Mouse (Mus musculus): ENCODE results near the gene Slc51b. TPM values are rescaled to one million over a fixed set of nuclear protein-coding genes. Genes with fewer than 3 reads are reported as not detected.
A peak's percentile ranks its signal among the peaks of the same experiment; 100 is the strongest.

Gene Slc51b
- polyA plus RNA-seq, 1 experiment = not detected

DNA sequence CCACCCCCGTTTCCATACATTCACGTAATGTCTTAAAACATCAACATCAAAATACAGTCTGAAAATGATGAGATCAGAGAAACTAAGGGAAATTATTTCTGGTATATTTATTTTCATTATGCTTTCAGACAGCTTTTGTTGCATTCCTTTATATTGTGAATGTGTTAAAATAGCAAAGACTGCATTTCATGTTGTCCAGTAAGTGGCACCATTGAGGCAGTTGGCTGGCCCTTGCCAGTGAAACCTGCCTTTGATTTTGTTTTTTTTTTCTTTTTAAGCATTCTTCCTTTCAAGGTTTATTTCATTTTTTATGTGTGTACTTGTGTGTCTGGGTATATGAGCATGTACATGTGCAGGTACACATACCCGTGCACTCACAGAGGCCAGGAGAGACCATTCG, 21.9 kb upstream of the Slc51b start:
- TF ChIP-seq CTCF (IDR thresholded peaks at IDR 0.05; ENCODE audit: extremely low read depth, insufficient read depth, low read length) = no peak
- TF ChIP-seq POLR2A (IDR thresholded peaks at IDR 0.05; ENCODE audit: extremely low read depth, insufficient read depth, low read length) = no peak

DNA sequence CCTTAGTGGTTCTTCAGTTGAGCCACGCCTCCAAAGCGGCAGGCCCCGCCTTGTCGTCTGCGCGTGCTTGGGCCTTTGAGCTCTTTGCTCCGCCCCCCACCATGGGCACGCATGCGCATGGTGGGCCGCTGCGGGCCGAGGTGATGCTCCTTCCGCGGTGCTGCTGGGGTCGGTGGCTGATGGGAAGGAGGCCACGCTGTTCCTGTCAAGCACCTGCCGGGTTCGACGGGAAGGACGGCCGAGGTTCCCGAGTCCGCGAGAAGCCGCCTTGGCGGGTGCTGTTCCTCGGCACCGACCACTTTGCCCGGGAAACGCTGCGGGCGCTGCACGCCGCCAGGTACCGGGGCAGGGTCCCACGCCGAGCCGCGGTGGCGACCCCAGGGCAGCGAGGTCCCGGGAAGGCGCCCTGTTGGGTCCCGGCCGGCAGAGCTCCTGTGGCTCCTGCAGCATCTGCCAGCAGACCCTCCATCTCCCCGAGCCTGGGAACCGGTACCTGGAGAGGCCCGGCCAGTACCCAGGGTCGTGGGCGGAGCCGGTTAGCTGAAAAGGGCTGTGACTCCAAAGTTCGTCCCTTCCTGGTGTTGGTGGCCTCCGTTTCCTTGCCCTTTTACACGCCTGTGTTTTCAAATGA, 13.0 kb upstream of the Slc51b start, which contains the start of gene Mtfmt:
TSS of gene Mtfmt (plus strand) at position 112 of the 631 bp plus-strand sequence.
- Histone ChIP-seq H3K27ac (ENCODE audit: insufficient read depth, low read length) (no peak within 1 kb of the TSS), H3K4me1 (ENCODE audit: control insufficient read depth, insufficient read depth, low read length) (peaks cover 4% of the 10 kb centered on the region), H3K4me3 (ENCODE audit: insufficient read depth, low read length) (peak within 1 kb of the TSS; percentile 52)
- TF ChIP-seq CTCF (IDR thresholded peaks at IDR 0.05; ENCODE audit: extremely low read depth, insufficient read depth, low read length) = no peak
- peak; percentile 92; the same call in 1 of the 2 replicates for TF ChIP-seq POLR2A (IDR thresholded peaks at IDR 0.05; ENCODE audit: extremely low read depth, insufficient read depth, low read length)

More for the DNA sequence above, 21.9 kb upstream of the Slc51b start:
- Histone ChIP-seq H3K4me1 (ENCODE audit: control insufficient read depth, insufficient read depth, low read length) (no peaks in the 10 kb centered on the region), H3K27ac (ENCODE audit: insufficient read depth, low read length) (no peak overlapping the region), H3K4me3 (ENCODE audit: insufficient read depth, low read length) (no peak overlapping the region)

DNA sequence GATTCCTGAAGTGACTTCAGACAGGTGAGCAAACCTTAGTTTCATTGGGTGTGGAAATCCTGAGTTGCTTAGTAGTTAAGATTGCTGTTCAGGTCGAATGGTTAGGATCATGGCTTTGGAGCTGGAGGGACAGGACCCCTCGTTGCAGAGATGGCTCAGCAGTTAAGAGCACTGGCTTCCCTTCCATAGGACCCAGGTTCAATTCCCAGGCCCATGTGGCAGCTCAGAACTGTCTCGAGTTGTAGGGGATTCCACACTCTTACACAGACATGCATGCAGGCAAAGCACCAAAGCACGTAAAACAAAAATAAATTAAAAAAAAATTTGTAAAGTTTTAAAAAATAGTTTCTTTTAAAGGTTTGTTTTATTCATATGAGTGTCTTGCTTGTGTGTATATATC, 12.5 kb upstream of the Slc51b start:
- no peak for TF ChIP-seq CTCF (IDR thresholded peaks at IDR 0.05; ENCODE audit: extremely low read depth, insufficient read depth, low read length)
- no peak for TF ChIP-seq POLR2A (IDR thresholded peaks at IDR 0.05; ENCODE audit: extremely low read depth, insufficient read depth, low read length)
- no peak overlapping the region for H3K27ac ChIP-seq (ENCODE audit: insufficient read depth, low read length)
- H3K4me1 ChIP-seq (ENCODE audit: control insufficient read depth, insufficient read depth, low read length) = peaks cover 4% of the 10 kb centered on the region
- peak overlapping the region; percentile 52; the same call in 1 of the 2 replicates for H3K4me3 ChIP-seq (ENCODE audit: insufficient read depth, low read length)

DNA sequence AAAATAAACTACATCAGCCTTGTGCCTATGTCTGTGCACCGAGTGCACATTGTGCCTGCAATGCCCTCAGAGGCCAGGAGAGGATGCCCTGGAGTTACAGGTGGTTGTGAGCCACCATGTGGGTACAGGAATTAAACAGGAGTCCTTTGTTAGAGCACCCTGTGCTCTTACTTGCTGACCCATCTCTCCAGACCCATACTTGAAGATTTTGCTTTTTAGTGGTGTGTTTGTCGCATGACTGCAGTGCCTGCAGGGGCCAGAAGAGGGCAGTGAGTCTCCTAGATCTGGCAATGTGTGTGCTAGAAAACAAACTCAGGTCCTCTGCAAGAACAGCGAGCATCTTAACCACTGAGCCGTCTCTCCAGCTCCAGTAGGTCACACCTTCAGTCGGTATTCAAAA, 11.4 kb upstream of the Slc51b start:
- no peak overlapping the region for H3K4me3 ChIP-seq (ENCODE audit: insufficient read depth, low read length)
- TF ChIP-seq POLR2A (IDR thresholded peaks at IDR 0.05; ENCODE audit: extremely low read depth, insufficient read depth, low read length) = no peak
- TF ChIP-seq CTCF (IDR thresholded peaks at IDR 0.05; ENCODE audit: extremely low read depth, insufficient read depth, low read length) = peak; percentile 36
- H3K27ac ChIP-seq (ENCODE audit: insufficient read depth, low read length) = no peak overlapping the region
- H3K4me1 ChIP-seq (ENCODE audit: control insufficient read depth, insufficient read depth, low read length) = peaks cover 4% of the 10 kb centered on the region

DNA sequence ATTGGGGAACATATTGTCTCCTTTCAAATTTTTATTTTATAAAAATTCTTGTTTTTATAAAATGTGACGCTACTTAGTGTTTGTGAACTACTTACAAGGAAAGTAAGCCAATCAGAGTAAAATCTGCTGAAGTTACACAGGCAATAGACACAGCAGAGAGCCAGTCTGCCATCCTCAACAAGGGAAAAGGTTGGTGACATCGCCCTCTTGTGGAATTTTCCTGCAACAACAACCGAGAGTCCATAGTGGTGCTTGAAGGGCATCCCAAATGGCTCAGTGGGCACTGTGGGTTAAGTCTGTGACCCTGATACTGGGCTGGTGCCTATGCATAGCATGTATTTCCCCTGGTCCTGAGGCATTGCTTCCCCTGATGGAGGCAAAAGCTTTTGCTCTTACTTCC, 9.5 kb upstream of the Slc51b start:
- H3K4me3 ChIP-seq (ENCODE audit: insufficient read depth, low read length) = no peak overlapping the region
- H3K4me1 ChIP-seq (ENCODE audit: control insufficient read depth, insufficient read depth, low read length) = peaks cover 4% of the 10 kb centered on the region
- H3K27ac ChIP-seq (ENCODE audit: insufficient read depth, low read length) = no peak overlapping the region
- TF ChIP-seq POLR2A (IDR thresholded peaks at IDR 0.05; ENCODE audit: extremely low read depth, insufficient read depth, low read length) (no peak), CTCF (IDR thresholded peaks at IDR 0.05; ENCODE audit: extremely low read depth, insufficient read depth, low read length) (peak; percentile 95)

DNA sequence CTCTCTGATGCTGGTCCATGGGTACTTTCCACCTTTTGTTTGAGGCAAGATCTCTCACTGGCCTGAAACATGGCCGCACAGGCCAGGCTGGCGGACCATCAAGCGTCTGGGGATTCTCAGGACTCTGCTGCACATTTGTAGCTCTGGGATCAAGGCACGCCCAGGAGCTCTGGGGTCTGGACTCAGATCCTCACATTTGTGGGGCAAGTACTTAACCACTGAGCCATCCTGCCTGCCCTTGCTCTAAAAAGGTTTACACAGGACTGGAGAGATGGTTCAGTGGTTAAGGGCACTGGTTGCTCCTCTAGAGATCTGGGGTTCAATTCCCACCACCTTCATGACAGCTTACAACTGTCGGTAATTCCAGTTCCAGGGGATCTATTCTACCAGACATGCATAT, 8.2 kb upstream of the Slc51b start:
- no peak overlapping the region for H3K4me3 ChIP-seq (ENCODE audit: insufficient read depth, low read length)
- TF ChIP-seq CTCF (IDR thresholded peaks at IDR 0.05; ENCODE audit: extremely low read depth, insufficient read depth, low read length) (no peak), POLR2A (IDR thresholded peaks at IDR 0.05; ENCODE audit: extremely low read depth, insufficient read depth, low read length) (no peak)
- no peak overlapping the region for H3K27ac ChIP-seq (ENCODE audit: insufficient read depth, low read length)
- no peaks in the 10 kb centered on the region for H3K4me1 ChIP-seq (ENCODE audit: control insufficient read depth, insufficient read depth, low read length)

DNA sequence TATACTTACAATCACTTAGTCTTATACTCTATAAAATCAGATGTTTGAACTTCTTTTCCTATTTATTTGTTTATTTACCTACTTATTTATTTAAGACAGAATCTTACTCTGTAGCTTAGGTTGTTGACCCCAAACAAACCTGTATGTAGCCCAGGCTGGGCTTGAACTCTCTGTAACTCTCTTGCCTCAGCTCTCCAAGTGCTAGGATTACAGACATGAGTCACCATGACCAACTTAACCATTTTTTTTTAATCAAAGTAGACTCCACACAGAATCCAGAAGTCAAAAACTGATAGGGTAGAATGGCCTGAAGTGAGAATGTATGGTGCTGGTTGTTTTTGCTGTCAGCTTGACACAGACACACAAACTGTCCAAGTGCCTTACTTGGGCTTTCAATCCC, 7.6 kb upstream of the Slc51b start:
- TF ChIP-seq CTCF (IDR thresholded peaks at IDR 0.05; ENCODE audit: extremely low read depth, insufficient read depth, low read length) (no peak), POLR2A (IDR thresholded peaks at IDR 0.05; ENCODE audit: extremely low read depth, insufficient read depth, low read length) (no peak)
- Histone ChIP-seq H3K27ac (ENCODE audit: insufficient read depth, low read length) (no peak overlapping the region), H3K4me1 (ENCODE audit: control insufficient read depth, insufficient read depth, low read length) (no peaks in the 10 kb centered on the region), H3K4me3 (ENCODE audit: insufficient read depth, low read length) (no peak overlapping the region)

DNA sequence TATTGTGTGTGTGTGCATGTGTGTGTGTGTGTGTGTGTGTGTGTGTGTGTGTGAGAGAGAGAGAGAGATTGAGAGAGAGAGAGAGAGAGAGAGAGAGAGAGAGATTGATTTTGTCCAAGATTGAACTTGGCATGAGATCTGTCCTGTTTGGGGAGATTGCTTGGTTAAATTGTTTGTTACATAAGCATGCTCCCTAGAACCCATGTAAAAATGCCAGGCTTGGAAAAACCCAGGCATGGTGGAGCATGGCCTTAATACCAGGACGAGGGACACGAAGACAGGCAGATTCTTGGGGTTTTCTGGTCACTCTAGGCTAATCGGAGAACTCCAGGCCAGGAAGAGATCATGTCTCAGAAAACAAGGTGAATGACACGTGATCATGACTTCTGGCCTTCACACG, 5.2 kb upstream of the Slc51b start:
- Histone ChIP-seq H3K4me1 (ENCODE audit: control insufficient read depth, insufficient read depth, low read length) (no peaks in the 10 kb centered on the region), H3K4me3 (ENCODE audit: insufficient read depth, low read length) (no peak overlapping the region), H3K27ac (ENCODE audit: insufficient read depth, low read length) (no peak overlapping the region)
- TF ChIP-seq POLR2A (IDR thresholded peaks at IDR 0.05; ENCODE audit: extremely low read depth, insufficient read depth, low read length) (no peak), CTCF (IDR thresholded peaks at IDR 0.05; ENCODE audit: extremely low read depth, insufficient read depth, low read length) (no peak)

DNA sequence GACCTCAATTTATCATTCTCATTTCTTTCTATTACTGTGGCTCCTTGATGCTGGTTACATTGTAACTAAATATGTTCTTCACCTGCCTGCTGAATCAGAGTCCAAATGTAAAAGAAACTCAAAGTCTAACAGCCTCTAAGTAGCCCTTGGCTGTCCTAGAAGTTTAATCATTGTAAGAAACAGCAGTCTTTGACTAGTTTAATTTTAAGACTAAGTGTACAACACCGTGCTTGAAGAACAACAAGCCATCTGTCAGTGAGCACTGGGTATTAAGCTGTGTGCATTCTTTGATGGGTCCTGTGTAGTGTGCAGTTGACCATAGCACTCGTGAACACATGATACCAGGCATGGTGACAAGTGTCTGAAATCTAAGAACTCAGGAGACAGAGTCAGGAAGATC, 4.8 kb upstream of the Slc51b start:
- H3K4me3 ChIP-seq (ENCODE audit: insufficient read depth, low read length) = no peak overlapping the region
- TF ChIP-seq POLR2A (IDR thresholded peaks at IDR 0.05; ENCODE audit: extremely low read depth, insufficient read depth, low read length) (no peak), CTCF (IDR thresholded peaks at IDR 0.05; ENCODE audit: extremely low read depth, insufficient read depth, low read length) (no peak)
- no peak overlapping the region for H3K27ac ChIP-seq (ENCODE audit: insufficient read depth, low read length)

DNA sequence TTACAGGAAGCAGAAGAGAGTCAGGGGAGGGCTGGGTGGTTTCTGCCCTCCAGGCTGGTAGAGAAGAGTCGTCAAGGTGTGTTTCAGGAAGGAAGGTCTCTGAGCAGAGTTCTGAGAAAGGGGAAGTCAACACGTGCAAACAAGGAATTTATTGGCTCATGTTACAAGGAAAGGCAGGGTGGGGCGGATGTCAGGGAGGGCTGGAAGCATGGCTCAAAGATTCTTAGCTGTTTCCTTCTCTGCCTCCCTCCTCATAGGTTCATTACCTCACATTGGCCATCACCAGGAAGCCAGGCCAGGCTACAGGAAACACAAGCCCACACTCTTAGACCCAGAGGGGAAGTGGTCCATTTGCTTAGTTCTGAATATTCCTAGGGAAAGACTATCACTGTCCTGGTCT, 1.6 kb upstream of the Slc51b start:
- TF ChIP-seq POLR2A (IDR thresholded peaks at IDR 0.05; ENCODE audit: extremely low read depth, insufficient read depth, low read length) (no peak), CTCF (IDR thresholded peaks at IDR 0.05; ENCODE audit: extremely low read depth, insufficient read depth, low read length) (no peak)
- H3K27ac ChIP-seq (ENCODE audit: insufficient read depth, low read length) = no peak overlapping the region
- no peak overlapping the region for H3K4me3 ChIP-seq (ENCODE audit: insufficient read depth, low read length)
- no peaks in the 10 kb centered on the region for H3K4me1 ChIP-seq (ENCODE audit: control insufficient read depth, insufficient read depth, low read length)

More for the DNA sequence above, 4.8 kb upstream of the Slc51b start:
- H3K4me1 ChIP-seq (ENCODE audit: control insufficient read depth, insufficient read depth, low read length) = no peaks in the 10 kb centered on the region
